In genomic region chr11:89404489-89404888, GRCm38 (mm10) we compare ENCODE assay signal across 18 mouse cellular contexts.
DNase-seq lines count a peak whose midpoint lies in the region; ATAC-seq and TF ChIP-seq lines count a peak whose summit lies in the region.
"Had no signal": no experiment of that assay in that cellular context is flagged by ENCODE, and none has a peak within 500 bp of the region (broad histone marks: within the 10 kb centered on the region; RNA-seq: fewer than 3 reads in every experiment).

No protein-coding gene starts in this region.

- H3K27ac ChIP-seq in forebrain, embryonic 14.5 days (ENCODE audit: low read depth, low read length) = no peak overlapping the region
- H3K27ac ChIP-seq in forebrain, embryonic 16.5 days (ENCODE audit: low read length) = no peak overlapping the region
- no peak overlapping the region for H3K27ac ChIP-seq in layer of hippocampus, adult 2 months
- H3K27ac ChIP-seq: embryonic facial prominence, embryonic 12.5 days; forebrain, embryonic 10.5 days; limb, embryonic 12.5 days; lung, embryonic 15.5 days; midbrain, embryonic 15.5 days; neural tube, embryonic 12.5 days had no signal

- WGBS in forebrain, embryonic 14.5 days = 93% methylated on average over 1 of the region's 1 CpGs
- 83% methylated on average over 1 of the region's 1 CpGs for WGBS in forebrain, embryonic 16.5 days

- no peaks in the 10 kb centered on the region for H3K27me3 ChIP-seq in forebrain, embryonic 14.5 days (replicated peaks; ENCODE audit: control insufficient read depth, insufficient read depth, low read length)
- no peaks in the 10 kb centered on the region for H3K27me3 ChIP-seq in forebrain, embryonic 16.5 days (replicated peaks; ENCODE audit: control insufficient read depth, insufficient read depth, low read length)
- H3K27me3 ChIP-seq: embryonic facial prominence, embryonic 12.5 days; lung, embryonic 15.5 days; midbrain, embryonic 15.5 days; neural tube, embryonic 12.5 days had no signal

- H3K9ac ChIP-seq in forebrain, embryonic 14.5 days (ENCODE audit: low read length) = no peak overlapping the region
- no peak overlapping the region for H3K9ac ChIP-seq in forebrain, embryonic 16.5 days (replicated peaks; ENCODE audit: low read depth, low read length)
- H3K9ac ChIP-seq: embryonic facial prominence, embryonic 12.5 days; limb, embryonic 12.5 days; lung, embryonic 15.5 days; midbrain, embryonic 15.5 days; neural tube, embryonic 12.5 days had no signal

- no peak overlapping the region for H3K4me3 ChIP-seq in forebrain, embryonic 14.5 days (ENCODE audit: low read depth, low read length)
- H3K4me3 ChIP-seq in forebrain, embryonic 16.5 days (replicated peaks; ENCODE audit: low read length) = no peak overlapping the region
- H3K4me3 ChIP-seq in layer of hippocampus, adult 2 months = no peak overlapping the region
- H3K4me3 ChIP-seq: embryonic facial prominence, embryonic 12.5 days; forebrain, embryonic 10.5 days; limb, embryonic 12.5 days; lung, embryonic 15.5 days; midbrain, embryonic 15.5 days; neural tube, embryonic 12.5 days had no signal

- no peak overlapping the region for H3K4me2 ChIP-seq in forebrain, embryonic 14.5 days (ENCODE audit: low read length)
- H3K4me2 ChIP-seq in forebrain, embryonic 16.5 days (ENCODE audit: low read length) = no peak overlapping the region
- H3K4me2 ChIP-seq: embryonic facial prominence, embryonic 12.5 days; limb, embryonic 12.5 days; lung, embryonic 15.5 days; midbrain, embryonic 15.5 days; neural tube, embryonic 12.5 days had no signal

- H3K4me1 ChIP-seq in forebrain, embryonic 14.5 days (ENCODE audit: control insufficient read depth, insufficient read depth, low read length) = no peaks in the 10 kb centered on the region
- H3K4me1 ChIP-seq in forebrain, embryonic 16.5 days (replicated peaks; ENCODE audit: control insufficient read depth, insufficient read depth, low read length) = no peaks in the 10 kb centered on the region
- H3K4me1 ChIP-seq: forebrain, embryonic 10.5 days; lung, embryonic 15.5 days; midbrain, embryonic 15.5 days; neural tube, embryonic 12.5 days had no signal

- TF ChIP-seq CTCF in layer of hippocampus, adult 2 months (conservative IDR thresholded peaks at IDR 0.05) = peak; percentile 77

- peak; percentile 8 for DNase-seq in forebrain, embryonic 14.5 days (ENCODE audit: low spot score)
- peak; percentile 4 to 29 for DNase-seq in layer of hippocampus, adult 2 months (ENCODE audit: low spot score in 2 of 2)
- no peak for DNase-seq in layer of hippocampus, adult 9-10 months (ENCODE audit: low spot score)
- peak; percentile 11 for DNase-seq in thymus, postnatal 14 days
- DNase-seq in thymus, postnatal 36 days = no peak
- DNase-seq in embryo, embryonic 10.5 days (ENCODE audit: low spot score) = no peak
- DNase-seq in c-Kit-positive CD71-positive TER-119-positive erythroid progenitor cells, embryonic 14.5 days (ENCODE audit: low spot score) = no peak
- DNase-seq: heart, postnatal 36 days; kidney, adult 11 months; right cerebral cortex, adult 18-20 months; thymus, adult 18-20 months had no signal

- H3K9me3 ChIP-seq in forebrain, embryonic 14.5 days (replicated peaks; ENCODE audit: control insufficient read depth, low read length) = no peaks in the 10 kb centered on the region
- H3K9me3 ChIP-seq in forebrain, embryonic 16.5 days (ENCODE audit: control insufficient read depth, low read length) = no peaks in the 10 kb centered on the region
- H3K9me3 ChIP-seq: embryonic facial prominence, embryonic 12.5 days; forebrain, embryonic 10.5 days; limb, embryonic 12.5 days; lung, embryonic 15.5 days; midbrain, embryonic 15.5 days; neural tube, embryonic 12.5 days had no signal

- ATAC-seq in forebrain, embryonic 14.5 days = no peak
- no peak for ATAC-seq in forebrain, embryonic 16.5 days
- ATAC-seq: midbrain, embryonic 15.5 days had no signal

- no peaks in the 10 kb centered on the region for H3K36me3 ChIP-seq in forebrain, embryonic 14.5 days (ENCODE audit: control insufficient read depth, insufficient read depth, low read length)
- H3K36me3 ChIP-seq in forebrain, embryonic 16.5 days (ENCODE audit: control insufficient read depth, insufficient read depth) = no peaks in the 10 kb centered on the region
- H3K36me3 ChIP-seq: embryonic facial prominence, embryonic 12.5 days; forebrain, embryonic 10.5 days; limb, embryonic 12.5 days; lung, embryonic 15.5 days; midbrain, embryonic 15.5 days; neural tube, embryonic 12.5 days had no signal

Comparison
In these comparisons a context has a peak if more than half of its experiments do, and no peak if none do; other contexts are left out.
1. DNase-seq: peak in forebrain, embryonic 14.5 days (single experiment), layer of hippocampus, adult 2 months (2 of 2) and thymus, postnatal 14 days (single experiment); none in layer of hippocampus, adult 9-10 months (single experiment), thymus, postnatal 36 days (0 of 2), embryo, embryonic 10.5 days (single experiment) and c-Kit-positive CD71-positive TER-119-positive erythroid progenitor cells, embryonic 14.5 days (single experiment).